Mouse (Mus musculus) heart, embryonic 16.5 days (tissue): ENCODE data around the gene 4930453N24Rik. TPM values are rescaled to one million over a fixed set of nuclear protein-coding genes. Genes with fewer than 3 reads are reported as not detected.
A peak's percentile ranks its signal among the peaks of the same experiment; 100 is the strongest.

Experiments
- ATAC-seq: fragments of 200-750 bp; cut with Nextera tagmentation; replicated peaks from 2 replicates; pipeline ENCODE4 v1.8.0; 2017; ENCODE audit warnings: moderate number of reproducible peaks; ENCODE audit not compliant: insufficient read depth, low FRiP score; ENCODE audit errors: extremely low read depth
- H3K27ac ChIP-seq: fragments of 300-500 bp; sonication (generic); 2 replicates; pipeline ENCODE4 v1.5.1; 2014; ENCODE audit warnings: mild to moderate bottlenecking, low read length, control low read depth, moderate library complexity
- H3K27me3 ChIP-seq: fragments of 300-500 bp; sonication (generic); 2 replicates; pipeline ENCODE4 v1.6.1; 2014; ENCODE audit warnings: low read length, mixed read lengths; ENCODE audit not compliant: control insufficient read depth, insufficient read depth
- H3K36me3 ChIP-seq: fragments of 300-500 bp; sonication (generic); 2 replicates; pipeline ENCODE4 v1.6.1; 2014; ENCODE audit not compliant: control insufficient read depth, insufficient read depth
- H3K4me1 ChIP-seq: fragments of 300-500 bp; sonication (generic); 2 replicates; pipeline ENCODE4 v1.6.1; 2014; ENCODE audit warnings: low read length, mixed read lengths; ENCODE audit not compliant: control insufficient read depth, insufficient read depth
- H3K4me2 ChIP-seq: fragments of 300-500 bp; sonication (generic); 2 replicates; pipeline ENCODE4 v1.6.1; 2014; ENCODE audit warnings: low read depth, mild to moderate bottlenecking, control low read depth, low read length
- H3K4me3 ChIP-seq: fragments of 300-500 bp; sonication (generic); 2 replicates; pipeline ENCODE4 v1.5.1; 2014; ENCODE audit warnings: mild to moderate bottlenecking, control low read depth, low read length
- H3K9ac ChIP-seq: fragments of 300-500 bp; sonication (generic); 2 replicates; pipeline ENCODE4 v1.6.1; 2014; ENCODE audit warnings: low read length, control low read depth
- H3K9me3 ChIP-seq: fragments of 300-500 bp; sonication (generic); replicated peaks from 2 replicates; pipeline ENCODE4 v1.6.1; 2016; ENCODE audit warnings: low read length; ENCODE audit not compliant: control insufficient read depth
- WGBS: fragments of 180-500 bp; shearing (Covaris S2); extraction: QIAGEN DNeasy Blood & Tissue Kit; methylation state at CpG from one replicate; pipeline ENCODE4 v1.1.7; 2014; 5-methylcytosine and 5-hydroxymethylcytosine counted together
- polyA plus RNA-seq: library from polyadenylated mRNA; unstranded; fragments of >200 nt; fragmentation: Nextera tagmentation; extraction: Ambion mirVana; gene quantifications from 2 replicates; pipeline ENCODE4 v1.2.1, GENCODE M21; 2015

The 4930453N24Rik gene
- polyA plus RNA-seq, 1 experiment from 2014 or later = 17.5 TPM

DNA sequence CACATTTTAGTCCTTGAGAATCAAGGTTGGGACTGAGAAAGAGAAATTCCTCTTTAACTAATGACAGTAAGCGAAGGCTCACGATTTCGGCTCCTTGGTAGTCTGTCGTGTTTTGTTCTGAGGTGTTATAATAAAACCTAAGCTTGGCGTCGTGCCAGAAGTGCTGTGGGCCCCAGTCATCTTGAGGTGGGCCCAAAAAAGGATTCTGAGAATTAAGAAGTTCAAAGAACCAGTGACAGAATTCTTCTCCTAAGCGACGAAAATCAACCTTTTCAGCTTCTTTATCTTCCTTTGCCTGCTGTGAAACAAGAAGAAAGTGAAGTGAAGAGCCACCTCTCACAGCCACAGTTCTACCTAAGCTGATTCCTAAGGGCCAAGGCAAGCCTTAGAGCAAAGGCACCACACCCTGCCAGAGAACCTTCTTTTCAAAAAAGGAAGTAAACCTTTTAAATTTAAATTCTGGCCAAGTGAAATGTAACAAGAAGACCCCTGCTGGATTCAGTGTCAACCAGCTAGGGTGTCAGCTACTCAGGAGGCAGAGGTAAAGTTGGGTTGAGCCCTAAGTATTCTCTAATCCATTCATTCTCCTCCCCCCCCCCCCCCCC is 4.2 kb downstream of the 4930453N24Rik start:
- Histone ChIP-seq H3K9ac (no peak overlapping the region), H3K4me2 (no peak overlapping the region), H3K9me3 (peaks cover 11% of the 10 kb centered on the region), H3K4me1 (peaks cover 6% of the 10 kb centered on the region), H3K27me3 (no peaks in the 10 kb centered on the region), H3K4me3 (no peak overlapping the region), H3K36me3 (peaks cover 19% of the 10 kb centered on the region), H3K27ac (no peak overlapping the region)
- 83% methylated on average over 8 of the region's 8 CpGs for WGBS
- no peak for ATAC-seq

DNA sequence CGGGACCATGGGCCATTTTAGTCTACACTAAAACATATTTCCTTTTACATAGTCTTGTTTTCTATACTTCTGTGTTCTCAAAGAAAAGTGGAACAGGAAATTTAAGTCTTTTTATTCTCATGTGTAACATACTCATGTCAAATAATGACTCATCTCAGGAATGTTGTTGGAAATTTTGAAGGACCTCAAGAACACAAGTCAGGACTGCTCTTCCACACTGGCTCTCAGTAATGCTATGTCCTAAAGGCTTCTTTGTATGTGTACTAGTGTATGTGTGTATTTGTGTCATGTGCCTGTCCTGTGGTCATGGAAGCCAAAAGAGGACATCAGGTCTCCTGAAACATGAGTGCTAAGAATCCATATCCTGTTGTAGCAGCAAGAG is 11.7 kb downstream of the 4930453N24Rik start:
- 60% methylated on average over 1 of the region's 1 CpGs for WGBS
- Histone ChIP-seq H3K4me3 (no peak overlapping the region), H3K27me3 (no peaks in the 10 kb centered on the region), H3K4me1 (peaks cover 11% of the 10 kb centered on the region), H3K9ac (no peak overlapping the region), H3K27ac (peak overlapping the region; percentile 67), H3K9me3 (peaks cover 10% of the 10 kb centered on the region), H3K4me2 (no peak overlapping the region), H3K36me3 (peaks cover 12% of the 10 kb centered on the region)
- no peak for ATAC-seq

DNA sequence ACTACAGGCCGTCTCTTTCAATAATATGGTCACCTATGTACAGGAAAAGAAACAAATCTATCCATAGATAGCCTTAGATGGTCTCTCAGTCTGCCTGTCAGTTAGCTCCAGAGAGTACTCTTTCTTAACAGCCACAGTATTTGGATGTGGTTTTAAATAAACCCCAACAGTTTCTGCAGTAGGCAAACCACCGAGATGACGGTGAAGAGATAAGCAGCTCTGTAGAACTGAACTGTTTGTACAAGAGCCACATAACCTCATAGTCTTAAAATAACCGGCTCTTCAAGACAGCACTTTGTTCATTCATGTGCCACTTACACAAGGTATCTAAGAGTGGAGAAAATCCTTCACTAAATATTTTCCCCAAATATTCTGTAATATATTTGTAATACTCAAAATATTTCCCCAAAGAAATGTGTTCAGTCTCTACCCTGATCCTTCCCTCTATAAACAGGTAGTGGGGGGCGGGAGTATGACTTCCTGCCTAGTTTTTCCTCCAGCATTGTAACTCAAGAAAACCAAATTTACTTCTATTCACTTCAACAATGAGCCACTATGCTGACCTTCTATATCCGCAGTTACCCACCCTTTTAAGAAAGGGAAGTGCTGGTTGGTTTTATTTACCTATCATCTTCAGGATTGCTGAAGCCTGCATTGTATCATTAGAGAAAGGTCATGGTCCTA is 12.3 kb downstream of the 4930453N24Rik start:
- Histone ChIP-seq H3K27me3 (no peaks in the 10 kb centered on the region), H3K36me3 (peaks cover 10% of the 10 kb centered on the region), H3K9me3 (peaks cover 9% of the 10 kb centered on the region), H3K9ac (no peak overlapping the region), H3K4me2 (no peak overlapping the region), H3K4me3 (no peak overlapping the region), H3K4me1 (peaks cover 11% of the 10 kb centered on the region), H3K27ac (peak overlapping the region; percentile 67)
- WGBS = 34% methylated on average over 6 of the region's 6 CpGs
- peak; percentile 82 for ATAC-seq

DNA sequence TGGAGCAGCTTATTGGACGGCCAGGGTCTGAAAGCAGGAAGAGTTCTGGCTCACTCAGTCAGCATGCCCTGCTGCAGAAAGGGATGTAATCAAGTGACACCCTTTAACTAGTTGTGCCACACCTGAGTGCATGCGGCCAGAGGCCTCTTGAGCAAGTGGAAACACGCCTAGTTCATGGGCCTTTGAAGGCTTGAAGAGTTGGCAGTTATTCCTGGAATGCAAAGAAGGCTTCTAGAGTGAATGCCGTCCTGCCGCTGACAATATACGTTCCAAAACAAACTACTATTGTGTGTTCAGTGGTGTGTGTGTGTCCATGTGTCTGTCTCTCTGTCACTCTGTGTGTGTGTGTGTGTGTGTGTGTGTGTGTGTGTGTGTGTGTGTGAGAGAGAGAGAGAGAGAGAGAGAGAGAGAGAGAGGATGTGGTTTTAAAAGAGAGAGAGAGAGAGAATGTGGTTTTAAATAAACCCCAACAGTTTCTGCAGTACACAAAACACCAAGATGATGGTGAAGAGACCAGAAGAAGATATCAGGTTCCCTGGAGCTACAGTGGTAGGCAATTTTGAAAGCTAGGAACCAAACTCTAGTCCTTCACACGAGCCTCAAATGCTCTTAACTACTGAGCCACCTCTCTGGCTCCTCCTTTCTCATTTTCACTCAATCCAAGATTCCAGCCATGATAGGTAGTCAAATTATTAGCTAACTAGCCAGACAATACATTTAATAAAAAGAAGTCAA is 13.1 kb downstream of the 4930453N24Rik start:
- WGBS = 61% methylated on average over 7 of the region's 7 CpGs
- Histone ChIP-seq H3K27me3 (no peaks in the 10 kb centered on the region), H3K36me3 (peaks cover 1% of the 10 kb centered on the region), H3K27ac (peak overlapping the region; percentile 67), H3K4me3 (no peak overlapping the region), H3K4me2 (no peak overlapping the region), H3K9me3 (peaks cover 1% of the 10 kb centered on the region), H3K9ac (no peak overlapping the region), H3K4me1 (peaks cover 11% of the 10 kb centered on the region)
- ATAC-seq = no peak; the same call in 1 of the 2 replicates

- H3K4me2 ChIP-seq = no peak overlapping the region
- no peaks in the 10 kb centered on the region for H3K36me3 ChIP-seq
- no peaks in the 10 kb centered on the region; the same call in 1 of the 2 replicates for H3K9me3 ChIP-seq
- H3K9ac ChIP-seq = no peak overlapping the region
- no peak overlapping the region for H3K4me3 ChIP-seq
- no peak overlapping the region for H3K27ac ChIP-seq
- H3K4me1 ChIP-seq = peaks cover 11% of the 10 kb centered on the region
- 71% methylated on average over 6 of the region's 6 CpGs for WGBS
- H3K27me3 ChIP-seq = no peaks in the 10 kb centered on the region
- ATAC-seq = no peak
These were observed 14.6 kb downstream of the 4930453N24Rik start for GRCm38 (mm10) chr16:64756321-64756720.

- Histone ChIP-seq H3K27me3 (no peaks in the 10 kb centered on the region), H3K27ac (no peak overlapping the region), H3K4me2 (no peak overlapping the region), H3K9ac (no peak overlapping the region), H3K36me3 (no peaks in the 10 kb centered on the region), H3K4me3 (no peak overlapping the region), H3K9me3 (no peaks in the 10 kb centered on the region), H3K4me1 (peaks cover 11% of the 10 kb centered on the region)
- no peak for ATAC-seq
- WGBS = 33% methylated on average over 3 of the region's 3 CpGs
These were observed 16.2 kb downstream of the 4930453N24Rik start for GRCm38 (mm10) chr16:64754743-64755139.

- no peak for ATAC-seq
- Histone ChIP-seq H3K27me3 (no peaks in the 10 kb centered on the region), H3K27ac (no peak overlapping the region), H3K4me3 (no peak overlapping the region), H3K9me3 (no peaks in the 10 kb centered on the region), H3K9ac (no peak overlapping the region), H3K4me2 (no peak overlapping the region), H3K4me1 (peaks cover 9% of the 10 kb centered on the region), H3K36me3 (no peaks in the 10 kb centered on the region)
- 52% methylated on average over 3 of the region's 3 CpGs for WGBS
These were observed 16.8 kb downstream of the 4930453N24Rik start for GRCm38 (mm10) chr16:64753990-64754742.

GRCm38 (mm10) chr16:64748237-64748636 is 22.7 kb downstream of the 4930453N24Rik start:
- 8% methylated on average over 10 of the region's 10 CpGs for WGBS

More at GRCm38 (mm10) chr16:64748237-64748636, 22.7 kb downstream of the 4930453N24Rik start:
- Histone ChIP-seq H3K9me3 (no peaks in the 10 kb centered on the region), H3K36me3 (no peaks in the 10 kb centered on the region), H3K4me1 (no peaks in the 10 kb centered on the region), H3K27me3 (no peaks in the 10 kb centered on the region), H3K4me3 (no peak overlapping the region), H3K27ac (no peak overlapping the region), H3K4me2 (no peak overlapping the region), H3K9ac (no peak overlapping the region)
- ATAC-seq = no peak
